Mouse (Mus musculus) embryonic fibroblast, embryonic 13.5 days (primary cell): Measurements from ENCODE around the gene Nfe2l1.

ENCODE experiments used
- CTCF ChIP-seq: IDR thresholded peaks from 2 replicates; pipeline ENCODE4 v1.5.1; 2011; ENCODE audit warnings: mild to moderate bottlenecking, control low read depth, low read length, moderate library complexity, borderline replicate concordance; ENCODE audit not compliant: insufficient read depth
- POLR2A ChIP-seq: IDR thresholded peaks from 2 replicates; pipeline ENCODE4 v1.6.1; 2011; ENCODE audit warnings: low read depth, mild to moderate bottlenecking, control low read depth, low read length, moderate library complexity

GRCm38 (mm10) chr11:96839877-96840276 lies 10.1 kb upstream of the Nfe2l1 start:
- TF ChIP-seq CTCF (no peak), POLR2A (no peak)
